Mouse (Mus musculus): ENCODE results near the gene Gli1. TPM values are rescaled to one million over a fixed set of nuclear protein-coding genes. Genes with fewer than 3 reads are reported as not detected.
"Not testable (repeated sequence)": the region's sequence is repeated elsewhere in the genome, so short reads cannot be mapped to it uniquely, and the experiment has no call there.

Gli1 gene
- total RNA-seq, 4 experiments from 2014 or later, result 1.1 to 1.7 (median 1.3) TPM

DNA sequence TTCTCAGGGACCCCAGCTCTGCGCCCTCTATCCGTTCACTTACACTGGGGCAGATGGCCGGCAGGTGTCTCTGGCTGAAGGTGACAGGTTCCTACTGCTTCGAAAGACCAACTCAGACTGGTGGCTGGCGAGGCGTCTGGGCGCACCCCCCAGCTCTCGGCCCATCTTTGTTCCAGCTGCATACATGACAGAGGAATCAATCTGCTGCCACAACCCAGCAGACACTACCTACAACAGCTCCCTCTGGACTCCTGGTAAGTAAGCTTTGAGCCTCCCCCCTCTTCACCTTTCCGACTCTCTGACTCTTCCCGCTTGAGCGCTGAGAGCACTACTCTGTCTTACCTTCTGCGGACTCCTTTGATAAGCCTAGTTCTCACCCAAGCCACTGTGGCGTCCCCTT lies 19.6 kb downstream of the Gli1 start:
- no peak for DNase-seq (ENCODE audit: low spot score)

DNA sequence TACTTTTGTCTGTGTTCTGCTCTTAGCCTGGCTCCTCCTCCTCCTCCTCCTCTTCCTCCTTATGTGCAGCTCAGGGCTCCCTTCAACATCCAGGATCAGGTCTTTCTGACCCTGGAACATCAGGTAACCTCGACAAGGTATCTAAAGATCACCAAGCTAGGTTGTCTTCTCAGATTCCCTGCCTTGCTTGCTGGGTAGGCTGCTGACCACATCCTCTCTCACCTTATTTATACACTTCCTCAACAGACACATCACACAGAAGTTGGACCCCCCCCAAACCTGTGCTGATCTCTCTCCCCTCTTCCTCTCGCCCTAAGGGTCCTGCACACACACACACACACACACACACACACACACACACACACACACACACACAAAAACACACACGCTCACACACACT lies 20.2 kb downstream of the Gli1 start, which contains the start of gene Arhgap9:
TSS of gene Arhgap9 (plus strand) at position 344 of the 400 bp plus-strand sequence.
- no peak for DNase-seq (ENCODE audit: low spot score)

- no peak for DNase-seq (ENCODE audit: low spot score)
Observed at GRCm38 (mm10) chr10:127319969-127320368, 21.8 kb downstream of the Gli1 start.

GRCm38 (mm10) chr10:127318009-127318408 lies 23.8 kb downstream of the Gli1 start:
- DNase-seq (ENCODE audit: low spot score), result no peak

DNA sequence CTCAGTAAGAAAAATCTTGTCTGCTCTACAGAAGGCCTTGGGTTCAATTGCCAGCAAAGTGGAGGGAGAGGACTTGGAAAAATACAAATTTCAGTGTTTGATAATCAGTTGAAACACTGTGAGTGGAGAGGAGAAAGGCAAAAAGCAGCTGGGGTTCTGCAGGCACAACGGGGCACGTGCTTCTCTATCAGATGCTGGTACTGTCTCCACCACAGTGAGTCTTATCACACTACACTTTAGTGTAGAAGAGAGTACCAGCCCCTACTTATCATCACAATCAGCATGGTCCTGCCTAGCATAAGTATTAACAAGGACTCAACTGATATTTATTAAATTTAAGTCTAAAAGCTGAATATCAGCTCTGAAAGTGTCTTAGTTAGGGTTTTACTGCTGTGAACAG lies 24.5 kb downstream of the Gli1 start:
- no peak for DNase-seq (ENCODE audit: low spot score)

DNA sequence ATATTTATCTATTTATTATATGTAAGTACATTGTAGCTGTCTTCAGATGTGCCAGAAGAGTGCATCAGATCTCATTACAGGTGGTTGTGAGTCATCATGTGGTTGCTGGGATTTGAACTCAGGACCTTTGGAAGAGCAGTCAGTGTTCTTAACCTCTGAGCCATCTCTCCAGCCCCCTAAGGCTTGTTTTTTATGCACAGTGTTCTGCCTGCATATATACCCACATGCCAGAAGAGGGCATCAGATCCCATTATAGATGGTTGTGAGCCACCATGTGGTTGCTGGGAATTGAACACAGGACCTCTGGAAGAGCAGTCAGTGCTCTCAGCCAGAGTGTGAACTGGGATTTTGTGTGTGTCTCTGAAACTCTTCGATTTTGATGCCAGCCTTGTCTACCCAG lies 26.8 kb downstream of the Gli1 start:
- DNase-seq (ENCODE audit: low spot score), result not testable (repeated sequence)

DNA sequence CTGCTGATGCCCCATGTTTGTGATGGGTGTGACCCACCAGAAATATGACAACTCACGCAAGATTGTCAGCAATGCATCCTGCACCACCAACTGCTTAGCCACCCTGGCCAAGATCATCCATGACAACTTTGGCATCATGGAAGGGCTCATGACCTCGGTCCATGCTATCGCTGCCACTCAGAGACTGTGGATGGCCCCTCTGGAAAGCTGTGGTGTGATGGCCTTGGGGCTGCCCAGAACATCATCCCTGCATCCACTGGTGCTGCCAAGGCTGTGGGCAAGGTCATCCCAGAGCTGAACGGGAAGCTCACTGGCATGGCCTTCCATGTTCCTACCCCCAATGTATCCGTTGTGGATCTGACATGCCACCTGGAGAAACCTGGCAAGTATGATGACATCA lies 28.3 kb downstream of the Gli1 start:
- DNase-seq (ENCODE audit: low spot score), result not testable (repeated sequence)

DNA sequence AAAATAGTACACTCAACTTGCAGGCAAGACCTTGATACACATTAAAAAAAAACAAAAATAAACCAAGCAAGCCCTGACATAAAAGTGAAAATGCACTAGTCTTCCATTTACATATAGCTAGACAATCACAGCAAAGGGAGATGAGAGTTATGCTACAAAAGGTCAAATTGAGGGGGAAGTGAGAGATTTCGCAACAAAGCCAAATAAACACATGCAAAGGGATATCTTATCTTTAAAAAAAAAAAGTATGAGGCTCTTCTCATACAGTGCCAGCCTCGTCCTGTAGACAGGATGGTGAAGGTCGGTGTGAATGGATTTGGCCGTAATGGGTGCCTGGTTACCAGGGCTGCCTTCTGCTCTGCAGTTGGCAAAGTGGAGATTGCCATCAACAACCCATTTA lies 28.9 kb downstream of the Gli1 start:
- no peak for DNase-seq (ENCODE audit: low spot score)

- peak; percentile 89 for DNase-seq (ENCODE audit: low spot score)
Observed at GRCm38 (mm10) chr10:127312356-127312676, 29.5 kb downstream of the Gli1 start.

GRCm38 (mm10) chr10:127311476-127312355 lies 30.1 kb downstream of the Gli1 start, which contains the start of gene Mars:
Mars (minus strand) TSS chr10:127311786.
- DNase-seq (ENCODE audit: low spot score), result peak; percentile 99

DNA sequence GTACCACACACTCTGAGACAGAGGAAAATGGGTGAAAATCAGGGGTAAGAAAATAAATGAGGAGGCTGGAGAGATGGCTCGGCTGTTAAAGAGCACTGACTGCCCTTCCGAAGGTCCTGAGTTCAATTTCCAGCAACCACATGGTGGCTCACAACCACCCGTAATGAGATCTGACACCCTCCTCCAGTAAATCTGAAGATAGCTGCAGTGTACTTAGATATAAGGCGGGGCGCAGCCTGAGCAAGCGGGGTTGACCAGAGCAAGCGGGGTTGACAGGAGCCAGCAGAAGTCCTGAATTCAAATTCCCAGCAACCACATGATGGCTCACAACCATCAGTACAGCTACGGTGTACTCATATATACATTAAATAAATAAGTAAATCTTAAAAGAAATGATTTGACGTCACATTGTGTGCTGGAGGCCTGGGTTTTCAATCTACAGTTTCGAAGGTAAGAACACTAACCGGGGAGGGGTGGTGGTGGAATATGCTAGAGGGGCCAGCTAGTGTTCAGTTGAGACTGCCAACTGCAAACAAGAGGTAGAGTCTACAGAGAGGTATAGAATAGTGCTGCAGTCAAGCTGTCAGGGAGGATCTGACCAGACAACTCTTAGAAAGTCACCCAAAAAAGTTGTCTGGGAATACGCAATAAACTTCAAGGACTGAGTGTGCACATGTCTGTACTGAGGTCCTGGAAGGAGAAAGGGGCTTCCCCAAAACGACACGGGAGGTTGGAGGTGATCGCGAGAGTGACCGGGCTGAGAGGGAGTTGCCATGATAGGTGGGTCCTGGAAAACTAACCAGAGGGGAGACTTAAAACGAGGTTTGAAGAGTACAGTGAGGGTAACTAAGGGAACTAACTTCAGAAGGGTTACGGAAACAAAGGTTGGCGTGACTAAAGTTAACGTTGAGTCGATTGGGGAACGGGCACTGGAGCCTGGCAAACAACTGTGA lies 31.0 kb downstream of the Gli1 start:
- DNase-seq (ENCODE audit: low spot score), result no peak

DNA sequence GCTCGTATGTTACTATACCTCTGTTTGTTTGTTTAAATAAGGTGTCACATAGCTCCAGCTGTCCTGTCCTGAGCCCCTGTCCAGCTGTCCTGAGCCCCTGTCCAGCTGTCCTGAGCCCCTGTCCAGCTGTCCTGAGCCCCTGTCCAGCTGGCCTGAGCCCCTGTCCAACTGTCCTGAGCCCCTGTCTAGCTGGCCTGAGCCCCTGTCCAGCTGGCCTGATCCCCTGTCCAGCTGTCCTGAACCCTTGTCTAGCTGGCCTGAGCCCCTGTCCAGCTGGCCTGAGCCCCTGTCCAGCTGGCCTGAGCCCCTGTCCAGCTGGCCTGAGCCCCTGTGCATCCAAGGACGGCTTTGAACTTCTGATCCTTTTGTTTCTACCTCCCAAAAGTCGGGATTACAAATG lies 32.6 kb downstream of the Gli1 start:
- not testable (repeated sequence) for DNase-seq (ENCODE audit: low spot score)

DNA sequence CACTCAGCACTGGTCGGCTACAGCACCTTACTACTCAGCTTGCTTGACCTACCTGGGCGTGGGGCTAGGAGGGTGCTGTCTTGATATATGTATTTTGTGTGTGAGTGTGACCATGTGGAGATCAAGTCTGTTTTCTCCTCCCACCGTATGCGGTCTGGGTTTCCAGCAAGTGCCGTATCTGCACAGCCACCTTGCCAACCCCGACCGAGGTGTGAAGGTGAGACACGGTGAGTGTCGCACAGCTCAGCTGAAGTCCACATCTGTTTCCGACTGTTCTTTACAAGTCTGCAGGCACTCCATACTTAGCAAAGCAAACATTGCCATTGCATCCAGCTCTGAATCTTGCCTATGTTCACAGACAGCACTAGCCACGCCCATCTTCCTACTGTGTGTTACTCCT lies 38.6 kb downstream of the Gli1 start:
- DNase-seq (ENCODE audit: low spot score), result no peak

DNA sequence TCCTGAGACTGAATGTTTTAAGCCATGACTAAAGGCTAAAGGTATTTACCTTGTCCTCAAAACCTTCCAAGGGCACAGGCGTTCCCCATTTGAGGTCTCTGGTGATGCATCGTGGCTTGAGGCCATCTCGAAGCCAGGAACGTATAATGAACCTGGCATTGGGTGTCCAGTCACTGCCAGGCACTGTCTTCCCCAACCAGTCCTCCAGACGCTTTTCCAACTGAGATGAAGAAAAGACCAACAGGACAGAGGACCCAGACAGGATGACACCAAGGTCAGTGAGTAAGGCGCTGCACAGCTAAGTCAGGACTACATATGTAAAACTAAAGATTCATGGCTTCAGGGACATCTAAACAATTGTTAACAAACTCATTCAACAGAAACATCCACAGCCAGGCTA lies 41.4 kb downstream of the Gli1 start:
- DNase-seq (ENCODE audit: low spot score), result no peak

- DNase-seq (ENCODE audit: low spot score), result no peak
Observed at GRCm38 (mm10) chr10:127297015-127297871, 44.5 kb downstream of the Gli1 start.

GRCm38 (mm10) chr10:127295986-127296794 lies 45.6 kb downstream of the Gli1 start:
- no peak for DNase-seq (ENCODE audit: low spot score)

DNA sequence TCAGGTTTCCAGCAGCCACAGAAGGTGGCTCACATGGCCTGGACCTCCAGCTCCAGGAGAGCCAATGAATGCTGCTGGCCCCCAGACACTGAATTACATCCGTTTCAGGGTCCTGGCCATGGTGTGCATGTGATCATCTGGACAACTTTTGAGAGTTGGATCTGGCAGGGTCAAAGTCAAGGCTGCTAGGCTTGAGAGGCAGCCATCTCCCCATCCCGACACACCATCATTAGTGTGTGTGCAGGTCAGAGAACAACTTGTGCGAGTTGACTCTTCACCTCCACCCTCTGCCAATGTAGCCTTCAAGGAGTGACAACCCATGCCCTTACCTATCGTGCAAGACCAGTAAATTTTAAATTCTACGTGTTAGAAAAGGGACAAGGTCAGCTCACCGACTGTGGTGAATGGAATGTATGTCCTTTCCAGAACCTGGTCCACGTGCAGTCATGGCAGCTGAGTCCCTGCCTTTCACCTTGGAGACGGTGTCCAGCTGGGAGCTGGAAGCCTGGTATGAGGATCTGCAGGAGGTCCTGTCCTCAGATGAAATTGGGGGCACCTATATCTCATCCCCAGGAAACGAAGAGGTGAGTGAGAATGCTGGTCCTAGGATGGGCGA lies 46.8 kb downstream of the Gli1 start:
- DNase-seq (ENCODE audit: low spot score), result no peak

- DNase-seq (ENCODE audit: low spot score), result no peak
Observed at GRCm38 (mm10) chr10:127293590-127294113, 48.1 kb downstream of the Gli1 start.

- DNase-seq (ENCODE audit: low spot score), result peak; percentile 76
Observed at GRCm38 (mm10) chr10:127292987-127293538, 48.7 kb downstream of the Gli1 start.
